Mouse (Mus musculus): ENCODE measurements at regions not wholly inside any gene's neighbourhood (a gene's known extent, or its start where the extent isn't known, plus 50 kb on each side); places are given as distances from the start of the nearest gene placed in this dataset.

DNA sequence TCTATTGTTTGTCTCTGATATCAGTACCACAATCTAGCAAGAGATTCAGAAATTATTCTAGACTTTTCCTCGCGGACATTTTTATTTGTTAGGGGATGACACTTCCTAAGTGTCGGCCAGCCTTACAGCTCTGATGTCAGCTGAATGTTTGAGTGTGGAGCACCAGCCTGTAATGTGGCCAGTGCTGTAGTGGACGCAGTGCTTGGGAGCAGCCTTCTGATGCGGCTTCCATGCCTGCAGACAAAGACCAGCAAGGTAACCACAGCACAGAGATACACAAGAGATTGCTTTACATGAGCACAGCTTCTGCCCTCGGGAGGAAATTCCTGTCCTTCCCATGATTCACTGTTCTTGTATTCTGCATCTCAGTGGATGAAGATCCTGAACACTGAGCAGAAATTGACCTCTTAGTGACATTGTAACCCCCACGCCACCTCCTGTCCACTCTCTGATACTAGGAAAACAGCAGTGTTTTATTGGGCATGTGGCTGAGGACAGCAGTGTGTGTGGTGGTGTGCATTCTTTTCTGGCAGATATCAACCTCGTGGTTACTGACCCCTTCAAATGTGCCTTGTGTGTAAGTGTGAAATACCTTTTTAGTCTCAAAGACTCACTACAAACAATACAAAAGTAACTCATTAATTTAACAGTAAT is 54.6 kb upstream of the Chd1 start:
- TF ChIP-seq CTCF (IDR thresholded peaks at IDR 0.05; ENCODE audit: low read depth, low read length): no peak
- no peak for TF ChIP-seq POLR2A (IDR thresholded peaks at IDR 0.05; ENCODE audit: borderline replicate concordance, low read depth, low read length)

DNA sequence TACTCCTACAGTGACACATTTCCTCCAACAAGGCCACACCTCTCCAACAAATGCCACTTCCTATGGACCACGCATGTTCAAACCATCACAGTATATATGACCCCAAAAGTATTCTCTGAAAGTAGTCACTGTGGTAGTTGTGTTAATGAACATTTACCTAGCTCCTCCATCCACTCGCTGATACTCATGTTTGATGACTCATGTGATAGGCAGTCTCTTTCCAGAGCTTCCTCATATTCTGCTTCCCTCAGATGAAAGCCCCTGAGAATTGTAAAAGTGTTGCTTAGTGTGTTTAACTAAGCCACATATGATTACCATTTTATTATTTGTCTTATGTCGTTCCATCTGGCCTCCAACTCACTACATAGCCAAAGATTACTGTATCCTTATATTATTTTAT is 52.9 kb upstream of the Chd1 start:
- Histone ChIP-seq H3K27ac (ENCODE audit: insufficient read depth, low read depth, low read length) (no peak overlapping the region), H3K4me1 (ENCODE audit: control insufficient read depth, insufficient read depth, low read length) (peaks cover 19% of the 10 kb centered on the region), H3K4me3 (ENCODE audit: insufficient read depth, low read length) (no peak overlapping the region)
- TF ChIP-seq POLR2A (IDR thresholded peaks at IDR 0.05; ENCODE audit: borderline replicate concordance, low read depth, low read length) (no peak), CTCF (IDR thresholded peaks at IDR 0.05; ENCODE audit: low read depth, low read length) (no peak)

More for the DNA sequence above, 54.6 kb upstream of the Chd1 start:
- Histone ChIP-seq H3K4me3 (ENCODE audit: insufficient read depth, low read length) (no peak overlapping the region), H3K27ac (ENCODE audit: insufficient read depth, low read depth, low read length) (no peak overlapping the region), H3K4me1 (ENCODE audit: control insufficient read depth, insufficient read depth, low read length) (peaks cover 15% of the 10 kb centered on the region)
